Mouse (Mus musculus) liver, embryonic 11.5 days (tissue): Measurements from ENCODE around the gene Ccdc97. TPM values are rescaled to one million over a fixed set of nuclear protein-coding genes. Genes with fewer than 3 reads are reported as not detected.

Source experiments
- ATAC-seq: fragments of 200-750 bp; cut with Nextera tagmentation; replicated peaks from 2 replicates; pipeline ENCODE4 v1.8.0; 2017; ENCODE audit warnings: moderate number of reproducible peaks, mild to moderate bottlenecking, moderate TSS enrichment, moderate library complexity; ENCODE audit not compliant: low FRiP score
- DNase-seq: peaks from one replicate; pipeline ENCODE4 v3.0.0-alpha.2; 2017; ENCODE audit warnings: low spot score
- H3K27ac ChIP-seq: fragments of 300-500 bp; sonication (generic); 2 replicates; pipeline ENCODE4 v1.5.1; 2014; ENCODE audit warnings: mild to moderate bottlenecking, low read depth, low read length, control low read depth
- H3K27me3 ChIP-seq: fragments of 300-500 bp; sonication (generic); replicated peaks from 2 replicates; pipeline ENCODE4 v1.6.1; 2014; ENCODE audit warnings: low read length, mixed read lengths; ENCODE audit not compliant: control insufficient read depth, insufficient read depth
- H3K36me3 ChIP-seq: fragments of 300-500 bp; sonication (generic); 2 replicates; pipeline ENCODE4 v1.6.1; 2014; ENCODE audit warnings: mild to moderate bottlenecking, low read length, moderate library complexity, mixed read lengths; ENCODE audit not compliant: control insufficient read depth, insufficient read depth
- H3K4me1 ChIP-seq: fragments of 300-500 bp; sonication (generic); replicated peaks from 2 replicates; pipeline ENCODE4 v1.6.1; 2014; ENCODE audit warnings: low read length, mixed read lengths; ENCODE audit not compliant: control insufficient read depth, insufficient read depth
- H3K4me2 ChIP-seq: fragments of 300-500 bp; sonication (generic); 2 replicates; pipeline ENCODE4 v1.6.1; 2014; ENCODE audit warnings: mild to moderate bottlenecking, control low read depth, moderate library complexity
- H3K4me3 ChIP-seq: fragments of 300-500 bp; sonication (generic); 2 replicates; pipeline ENCODE4 v1.5.1; 2014; ENCODE audit warnings: low read depth, low read length, control low read depth
- H3K9ac ChIP-seq: fragments of 300-500 bp; sonication (generic); 2 replicates; pipeline ENCODE4 v1.6.1; 2014; ENCODE audit warnings: low read depth, low read length, control low read depth
- H3K9me3 ChIP-seq: fragments of 300-500 bp; sonication (generic); 2 replicates; pipeline ENCODE4 v1.6.1; 2016; ENCODE audit warnings: low read length, inconsistent platforms, mixed read lengths; ENCODE audit not compliant: control insufficient read depth
- WGBS: fragments of 180-500 bp; shearing (Covaris S2); extraction: QIAGEN DNeasy Blood & Tissue Kit; methylation state at CpG from one replicate; pipeline ENCODE4 v1.1.7; 2014; 5-methylcytosine and 5-hydroxymethylcytosine counted together
- polyA plus RNA-seq: library from polyadenylated mRNA; unstranded; fragments of >200 nt; fragmentation: Nextera tagmentation; extraction: Ambion mirVana; gene quantifications from 2 replicates; pipeline ENCODE4 v1.2.1, GENCODE M21; 2014

Ccdc97 gene
- polyA plus RNA-seq, 1 experiment from 2014 or later: 33.9 TPM

DNA sequence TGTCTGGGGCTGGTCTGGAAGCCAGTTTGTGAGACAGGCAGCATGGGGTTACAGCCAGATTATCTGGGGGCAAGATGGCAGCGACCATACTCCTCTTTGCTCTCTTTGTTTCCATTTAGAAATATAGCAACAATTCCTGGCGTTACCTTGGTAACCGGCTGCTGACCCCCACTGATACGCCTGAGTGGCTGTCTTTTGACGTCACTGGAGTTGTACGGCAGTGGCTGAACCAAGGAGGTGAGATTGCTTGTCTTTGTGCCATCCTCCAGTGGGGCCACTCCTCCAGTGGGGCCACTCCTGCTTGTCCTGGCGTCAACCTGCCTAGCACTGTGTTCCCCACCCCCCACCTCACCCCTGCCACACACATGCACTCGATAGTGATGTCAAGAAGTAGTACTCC lies 24.8 kb downstream of the Ccdc97 start:
- 81% methylated on average over 8 of the region's 8 CpGs for WGBS
- Histone ChIP-seq H3K27me3 (no peaks in the 10 kb centered on the region), H3K4me1 (peaks cover 18% of the 10 kb centered on the region), H3K9ac (no peak overlapping the region), H3K36me3 (peaks cover 32% of the 10 kb centered on the region), H3K9me3 (no peaks in the 10 kb centered on the region), H3K4me2 (no peak overlapping the region), H3K27ac (no peak overlapping the region), H3K4me3 (no peak overlapping the region)
- no peak for ATAC-seq
- no peak for DNase-seq

DNA sequence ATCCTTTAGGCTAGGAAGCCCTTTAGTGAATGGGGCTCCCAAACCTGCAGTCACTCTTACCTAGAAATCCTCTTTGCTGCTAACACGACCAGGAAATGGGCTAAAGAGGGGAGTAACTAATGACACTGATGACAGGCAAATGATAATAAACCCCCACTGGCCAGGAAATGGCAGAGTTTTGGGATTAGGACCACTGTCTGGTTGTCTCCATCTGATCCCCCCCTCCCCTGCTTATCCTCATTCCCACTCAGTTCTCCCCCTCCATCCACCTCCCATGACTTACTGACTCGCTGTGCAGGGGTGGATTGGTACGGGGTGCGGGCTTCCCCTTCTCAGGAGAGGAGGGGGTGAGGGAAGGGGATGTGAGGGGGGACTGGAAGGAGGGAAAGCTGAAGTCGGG lies 28.8 kb downstream of the Ccdc97 start:
- Histone ChIP-seq H3K27me3 (no peaks in the 10 kb centered on the region; the same call in 1 of the 2 replicates), H3K9ac (peak overlapping the region; percentile 86), H3K4me1 (peaks cover 29% of the 10 kb centered on the region), H3K4me2 (peak overlapping the region; percentile 97), H3K36me3 (peaks cover 8% of the 10 kb centered on the region; the same call in 1 of the 2 replicates), H3K9me3 (no peaks in the 10 kb centered on the region), H3K27ac (peak overlapping the region; percentile 96), H3K4me3 (peak overlapping the region; percentile 80)
- peak; percentile 59 for DNase-seq
- ATAC-seq: no peak
- 25% methylated on average over 5 of the region's 5 CpGs for WGBS

DNA sequence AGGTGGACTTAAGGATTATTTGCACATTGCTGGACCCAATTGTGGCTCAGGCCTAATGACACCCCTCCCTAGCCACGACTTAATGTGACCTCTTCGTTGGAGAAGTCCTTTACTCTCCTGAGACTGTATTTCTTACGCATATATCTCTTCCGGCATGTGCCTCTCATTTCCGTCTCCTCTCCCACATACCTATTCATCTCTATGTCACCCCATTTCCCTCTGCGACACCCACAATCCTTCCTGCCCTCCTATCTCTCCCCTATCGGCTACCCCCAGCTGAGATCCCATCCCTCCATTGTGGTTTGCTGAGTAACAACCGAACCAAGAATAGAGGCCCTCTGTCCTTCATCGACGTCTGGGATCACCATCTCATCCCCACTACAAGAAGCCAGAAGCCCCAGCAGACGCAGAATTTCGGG lies 29.3 kb downstream of the Ccdc97 start:
- Histone ChIP-seq H3K4me2 (peak overlapping the region; percentile 97), H3K27me3 (no peaks in the 10 kb centered on the region; the same call in 1 of the 2 replicates), H3K4me1 (peaks cover 32% of the 10 kb centered on the region), H3K36me3 (peaks cover 10% of the 10 kb centered on the region; the same call in 1 of the 2 replicates), H3K9me3 (no peaks in the 10 kb centered on the region), H3K27ac (peak overlapping the region; percentile 96), H3K9ac (peak overlapping the region; percentile 86), H3K4me3 (peak overlapping the region; percentile 80)
- WGBS: 6% methylated on average over 12 of the region's 12 CpGs
- peak; percentile 33 for ATAC-seq
- DNase-seq: peak; percentile 58

DNA sequence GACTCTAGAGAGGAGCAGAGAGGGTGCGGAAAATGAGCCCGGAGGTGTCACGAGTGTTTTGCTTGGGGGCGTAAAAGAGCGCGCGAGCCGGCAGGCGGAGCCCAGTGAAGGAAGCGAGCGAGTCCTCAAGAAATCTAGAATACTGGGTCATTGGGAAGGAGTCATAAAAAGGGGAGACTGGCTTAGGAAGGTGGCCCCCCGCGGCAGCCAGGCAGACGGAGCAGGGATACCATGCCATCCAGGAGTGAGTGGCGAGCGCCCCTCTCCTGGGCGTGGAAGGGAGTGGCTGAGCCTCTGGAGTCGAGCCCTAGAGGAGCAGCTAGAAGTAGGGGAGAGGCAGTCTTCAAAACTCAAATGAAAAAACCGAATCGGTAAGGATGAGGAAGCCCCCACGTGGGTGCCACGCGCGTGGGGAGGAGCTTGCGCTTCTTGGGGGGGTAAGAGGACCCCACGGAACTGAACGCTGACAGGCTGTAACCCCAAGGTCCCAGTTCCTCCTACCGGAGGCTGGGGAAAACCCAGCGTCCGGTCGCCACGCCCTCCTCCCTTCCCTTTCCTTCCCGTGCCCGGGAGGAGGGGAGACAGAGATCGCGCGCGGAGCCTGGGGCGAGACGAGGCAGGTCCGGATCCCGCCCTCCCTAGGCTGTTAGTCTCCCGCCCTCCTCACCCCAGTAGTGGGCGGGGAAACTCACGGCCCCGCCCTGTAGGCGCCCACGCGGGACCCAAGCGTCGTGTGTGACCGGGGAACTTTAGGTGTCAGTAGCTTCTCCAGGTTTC lies 29.9 kb downstream of the Ccdc97 start:
- peak overlapping the region; percentile 80 for H3K4me3 ChIP-seq
- H3K4me1 ChIP-seq: peaks cover 38% of the 10 kb centered on the region
- H3K36me3 ChIP-seq: peaks cover 9% of the 10 kb centered on the region; the same call in 1 of the 2 replicates
- H3K27me3 ChIP-seq: no peaks in the 10 kb centered on the region; the same call in 1 of the 2 replicates
- ATAC-seq: peak; percentile 79
- peak; percentile 85 for DNase-seq
- WGBS: under 1% methylated on average over 52 of the region's 52 CpGs
- peak overlapping the region; percentile 86 for H3K9ac ChIP-seq
- H3K27ac ChIP-seq: peak overlapping the region; percentile 96
- H3K4me2 ChIP-seq: peak overlapping the region; percentile 97
- no peaks in the 10 kb centered on the region for H3K9me3 ChIP-seq

DNA sequence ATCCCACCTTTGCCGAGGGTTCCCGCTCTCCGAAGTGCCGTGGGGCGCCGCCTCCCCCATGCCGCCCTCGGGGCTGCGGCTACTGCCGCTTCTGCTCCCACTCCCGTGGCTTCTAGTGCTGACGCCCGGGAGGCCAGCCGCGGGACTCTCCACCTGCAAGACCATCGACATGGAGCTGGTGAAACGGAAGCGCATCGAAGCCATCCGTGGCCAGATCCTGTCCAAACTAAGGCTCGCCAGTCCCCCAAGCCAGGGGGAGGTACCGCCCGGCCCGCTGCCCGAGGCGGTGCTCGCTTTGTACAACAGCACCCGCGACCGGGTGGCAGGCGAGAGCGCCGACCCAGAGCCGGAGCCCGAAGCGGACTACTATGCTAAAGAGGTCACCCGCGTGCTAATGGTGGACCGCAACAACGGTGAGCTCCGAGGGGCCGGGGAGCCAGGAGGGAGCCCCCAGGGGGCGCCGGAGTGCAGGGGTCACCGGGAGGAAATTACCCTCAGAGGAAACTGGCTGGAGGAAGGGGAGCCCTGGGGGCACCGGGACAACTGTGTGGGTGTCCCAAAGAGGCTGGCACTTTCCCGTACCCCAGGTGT lies 31.0 kb downstream of the Ccdc97 start:
- peaks cover 5% of the 10 kb centered on the region; the same call in 1 of the 2 replicates for H3K36me3 ChIP-seq
- ATAC-seq (no peak), DNase-seq (peak; percentile 76)
- H3K4me1 ChIP-seq: peaks cover 49% of the 10 kb centered on the region
- no peaks in the 10 kb centered on the region for H3K9me3 ChIP-seq
- H3K9ac ChIP-seq: peak overlapping the region; percentile 86
- no peaks in the 10 kb centered on the region; the same call in 1 of the 2 replicates for H3K27me3 ChIP-seq
- peak overlapping the region; percentile 96 for H3K27ac ChIP-seq
- WGBS: under 1% methylated on average over 47 of the region's 47 CpGs
- peak overlapping the region; percentile 80 for H3K4me3 ChIP-seq
- H3K4me2 ChIP-seq: peak overlapping the region; percentile 97

DNA sequence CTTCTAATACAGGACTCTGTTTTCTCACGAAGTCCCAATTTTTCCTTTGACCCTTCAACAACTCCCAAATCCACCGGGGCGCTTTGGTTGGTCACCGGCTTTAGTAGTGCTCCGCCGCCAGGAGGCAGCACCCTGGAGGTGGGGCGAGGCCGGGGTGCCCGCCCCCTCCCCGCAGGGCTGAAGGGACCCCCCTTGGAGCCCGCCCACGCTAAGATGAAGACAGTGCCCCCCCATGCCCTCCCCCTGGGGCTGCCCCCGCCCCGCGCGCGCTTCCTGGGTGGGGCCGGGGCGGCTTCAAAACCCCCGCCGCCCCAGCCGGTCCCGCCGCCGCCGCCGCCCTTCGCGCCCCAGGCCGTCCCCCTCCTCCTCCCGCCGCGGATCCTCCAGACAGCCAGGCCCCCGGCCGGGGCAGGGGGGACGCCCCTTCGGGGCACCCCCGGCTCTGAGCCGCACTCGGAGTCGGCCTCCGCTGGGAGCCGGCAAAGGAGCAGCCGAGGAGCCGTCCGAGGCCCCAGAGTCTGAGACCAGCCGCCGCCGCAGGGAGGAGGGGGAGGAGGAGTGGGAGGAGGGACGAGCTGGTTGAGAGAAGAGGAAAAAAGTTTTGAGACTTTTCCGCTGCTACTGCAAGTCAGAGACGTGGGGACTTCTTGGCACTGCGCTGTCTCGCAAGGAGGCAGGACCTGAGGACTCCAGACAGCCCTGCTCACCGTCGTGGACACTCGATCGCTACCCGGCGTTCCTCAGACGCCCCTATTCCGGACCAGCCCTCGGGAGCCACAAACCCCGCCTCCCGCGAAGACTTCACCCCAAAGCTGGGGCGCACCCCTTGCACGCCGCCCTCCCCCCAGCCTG lies 32.0 kb downstream of the Ccdc97 start, which contains the start of gene Tgfb1:
TSS of gene Tgfb1 (plus strand) at position 323 of the 852 bp plus-strand sequence.
- ATAC-seq: peak; percentile 50

DNA sequence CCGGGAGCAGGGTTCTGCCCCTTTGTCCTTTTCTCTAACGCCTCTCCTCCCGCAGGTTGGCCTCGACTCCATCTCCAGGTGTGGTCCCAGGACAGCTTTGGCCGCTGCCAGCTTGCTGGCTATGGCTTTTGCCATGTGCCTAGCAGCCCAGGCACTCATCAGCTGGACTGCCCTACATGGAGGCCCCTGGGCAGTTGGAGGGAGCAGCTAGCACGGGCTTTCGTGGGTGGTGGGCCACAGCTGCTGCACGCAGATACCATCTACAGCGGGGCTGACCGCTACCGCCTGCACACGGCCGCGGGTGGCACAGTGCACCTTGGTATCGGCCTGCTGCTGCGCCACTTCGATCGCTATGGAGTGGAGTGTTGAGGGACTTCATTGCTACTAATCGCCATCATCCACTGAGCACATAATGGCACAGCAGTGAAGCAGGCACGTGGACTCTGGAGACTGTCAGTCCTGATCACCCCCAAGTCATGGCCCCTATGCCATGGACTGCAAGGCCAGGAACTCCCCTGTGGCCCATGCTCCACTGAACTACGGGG lies 32.9 kb downstream of the Ccdc97 start:
- 56% methylated on average over 21 of the region's 21 CpGs for WGBS
- peaks cover 57% of the 10 kb centered on the region for H3K4me1 ChIP-seq
- peak overlapping the region; percentile 86 for H3K9ac ChIP-seq
- peak overlapping the region; percentile 97 for H3K4me2 ChIP-seq
- no peaks in the 10 kb centered on the region; the same call in 1 of the 2 replicates for H3K27me3 ChIP-seq
- H3K36me3 ChIP-seq: 0 out of 2 replicates have a peak, but pooled peaks cover 2% of the 10 kb centered on the region
- no peaks in the 10 kb centered on the region for H3K9me3 ChIP-seq
- H3K27ac ChIP-seq: peak overlapping the region; percentile 59; the same call in 1 of the 2 replicates
- DNase-seq: no peak
- ATAC-seq: no peak
- H3K4me3 ChIP-seq: peak overlapping the region; percentile 80

More for the DNA sequence above, 32.0 kb downstream of the Ccdc97 start, which contains the start of gene Tgfb1:
- H3K9ac ChIP-seq: peak within 1 kb of the TSS; percentile 86
- peak within 1 kb of the TSS; percentile 96 for H3K27ac ChIP-seq
- no peaks in the 10 kb centered on the region; the same call in 1 of the 2 replicates for H3K27me3 ChIP-seq
- peak within 1 kb of the TSS; percentile 80 for H3K4me3 ChIP-seq
- DNase-seq: peak; percentile 86
- 0 out of 2 replicates have a peak, but pooled peaks cover 2% of the 10 kb centered on the region for H3K36me3 ChIP-seq
- H3K4me2 ChIP-seq: peak within 1 kb of the TSS; percentile 97
- WGBS: under 1% methylated on average over 46 of the region's 69 CpGs
- peaks cover 55% of the 10 kb centered on the region for H3K4me1 ChIP-seq
- H3K9me3 ChIP-seq: no peaks in the 10 kb centered on the region
